Mouse (Mus musculus) thymus, postnatal 4 days (tissue): ENCODE data around the gene Cdc37l1.

Experiments
- DNase-seq: peaks from one replicate; pipeline ENCODE4 v3.0.0; 2021

Gene Cdc37l1

GRCm38 (mm10) chr19:29047334-29048170 is 57.4 kb downstream of the Cdc37l1 start, which contains the start of gene Ak3:
Gene Ak3 (minus strand): TSS chr19:29047961.
- DNase-seq: peak; percentile 86

DNA sequence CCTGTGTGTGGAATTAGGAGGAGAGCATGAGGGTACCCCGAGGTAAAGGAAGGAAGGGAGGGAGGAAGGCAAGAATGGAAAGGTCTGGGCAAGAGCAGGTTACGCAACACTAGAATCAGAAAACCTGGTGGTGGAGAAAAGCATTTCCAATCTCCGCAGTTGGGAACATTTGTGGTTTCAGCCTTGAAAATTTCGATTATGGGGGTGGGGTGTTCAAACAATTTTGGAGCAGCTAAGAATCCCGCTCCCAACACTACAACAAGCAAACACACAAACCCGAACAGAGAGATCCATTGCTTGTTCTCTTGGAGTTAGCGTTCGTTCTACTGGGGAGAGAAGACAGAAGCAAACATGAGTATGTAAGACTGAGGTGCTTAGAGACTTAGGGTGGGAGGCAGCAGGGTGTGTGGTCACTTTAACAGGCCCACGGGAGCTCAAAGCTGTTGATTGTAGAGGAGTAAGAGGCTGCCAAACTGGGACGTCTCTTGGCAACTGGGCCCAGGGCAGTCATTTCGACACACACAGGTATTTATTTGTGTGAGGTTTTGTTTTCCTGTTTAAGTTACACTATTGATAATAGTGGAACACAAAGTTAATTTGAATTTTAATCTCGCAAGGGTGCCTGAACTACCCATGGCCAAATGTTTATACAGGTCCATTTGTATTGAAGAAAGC is 59.4 kb downstream of the Cdc37l1 start:
- DNase-seq: no peak

- no peak for DNase-seq
These were observed 60.2 kb downstream of the Cdc37l1 start for GRCm38 (mm10) chr19:29050186-29050980.

GRCm38 (mm10) chr19:29052786-29053185 is 62.6 kb downstream of the Cdc37l1 start:
- no peak for DNase-seq

DNA sequence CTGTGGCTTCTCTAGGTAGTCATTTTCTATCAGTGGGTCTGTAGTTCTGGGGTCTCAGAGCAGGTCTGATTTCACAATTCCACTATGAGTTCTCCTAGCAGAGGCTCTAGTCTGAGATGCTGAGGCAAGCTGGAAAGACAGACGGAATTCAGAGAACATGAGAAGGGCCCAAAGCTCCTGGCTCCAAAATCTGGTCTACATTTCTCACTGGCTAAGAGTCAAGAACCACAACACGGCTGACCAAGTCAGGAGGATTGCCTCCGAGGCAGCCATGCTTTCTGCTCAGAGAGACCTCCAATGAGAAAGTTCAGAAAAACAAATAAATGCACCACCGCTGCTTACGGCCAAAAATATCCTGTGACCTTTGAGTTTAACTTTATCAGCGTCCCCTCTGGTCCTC is 64.4 kb downstream of the Cdc37l1 start:
- DNase-seq: no peak

- DNase-seq: no peak
These were observed 65.3 kb downstream of the Cdc37l1 start for GRCm38 (mm10) chr19:29055469-29055868.

DNA sequence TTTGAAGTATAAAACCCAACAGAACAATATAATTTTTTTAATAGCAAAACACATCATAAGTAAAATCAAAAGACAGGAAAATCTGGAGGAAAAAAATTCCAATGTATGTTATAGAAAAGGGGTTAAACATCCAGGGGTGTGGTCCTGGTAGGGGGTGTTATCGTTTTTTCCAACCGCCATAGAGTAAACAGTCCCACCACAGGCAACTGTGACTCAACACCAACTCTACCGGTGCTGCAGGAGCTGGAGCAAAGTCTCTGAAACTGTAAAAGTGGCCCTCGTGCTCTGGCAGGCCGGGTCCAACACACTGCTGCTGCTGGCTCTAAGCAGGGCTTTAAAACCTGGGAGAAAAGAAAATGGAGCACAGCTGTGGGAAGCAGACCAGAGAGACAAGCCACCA is 68.6 kb downstream of the Cdc37l1 start:
- no peak for DNase-seq

GRCm38 (mm10) chr19:29059688-29060087 is 69.5 kb downstream of the Cdc37l1 start:
- no peak for DNase-seq

GRCm38 (mm10) chr19:29060299-29060698 is 70.1 kb downstream of the Cdc37l1 start:
- DNase-seq: no peak

GRCm38 (mm10) chr19:29063009-29063408 is 72.9 kb downstream of the Cdc37l1 start:
- DNase-seq: no peak

DNA sequence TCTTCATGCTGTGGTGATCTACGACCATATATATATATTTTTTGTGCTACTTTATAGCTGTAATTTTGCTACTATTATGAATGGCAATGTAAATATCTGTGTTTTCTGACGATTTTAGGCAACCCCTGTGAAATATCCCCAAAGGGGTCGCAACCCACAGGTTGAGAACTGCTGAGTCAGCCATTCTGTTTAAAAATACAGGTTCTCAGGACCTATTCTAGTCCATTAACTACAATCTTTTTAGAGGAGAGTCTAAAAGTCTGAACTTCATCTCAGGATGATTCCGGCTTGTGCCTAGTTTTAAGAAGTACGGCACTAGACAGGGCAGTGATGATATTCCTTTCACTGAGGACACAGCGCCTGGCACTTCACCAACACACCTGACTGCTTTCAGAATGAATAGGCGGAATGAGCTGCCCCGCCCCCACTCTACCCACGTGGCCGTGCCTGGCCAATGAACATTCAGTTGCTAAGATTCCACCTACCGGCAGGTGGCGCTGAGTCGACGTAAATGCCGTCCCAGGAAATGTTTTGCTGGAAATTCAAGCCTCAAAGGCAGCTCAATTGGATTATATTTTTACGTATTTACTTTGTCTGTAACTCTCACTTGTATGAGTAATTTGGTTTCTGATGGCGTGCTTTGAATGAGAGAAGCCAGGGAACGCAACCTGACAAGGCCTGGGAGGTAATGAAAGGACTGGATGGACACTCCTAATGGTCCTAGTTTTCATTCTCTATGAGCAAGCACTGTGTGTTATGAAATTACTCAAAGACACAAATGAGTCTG is 73.6 kb downstream of the Cdc37l1 start:
- peak; percentile 98 for DNase-seq

- DNase-seq: peak; percentile 47
These were observed 74.4 kb downstream of the Cdc37l1 start for GRCm38 (mm10) chr19:29064451-29065102.

- peak; percentile 72 for DNase-seq
These were observed 76.9 kb downstream of the Cdc37l1 start for GRCm38 (mm10) chr19:29066981-29067471.

DNA sequence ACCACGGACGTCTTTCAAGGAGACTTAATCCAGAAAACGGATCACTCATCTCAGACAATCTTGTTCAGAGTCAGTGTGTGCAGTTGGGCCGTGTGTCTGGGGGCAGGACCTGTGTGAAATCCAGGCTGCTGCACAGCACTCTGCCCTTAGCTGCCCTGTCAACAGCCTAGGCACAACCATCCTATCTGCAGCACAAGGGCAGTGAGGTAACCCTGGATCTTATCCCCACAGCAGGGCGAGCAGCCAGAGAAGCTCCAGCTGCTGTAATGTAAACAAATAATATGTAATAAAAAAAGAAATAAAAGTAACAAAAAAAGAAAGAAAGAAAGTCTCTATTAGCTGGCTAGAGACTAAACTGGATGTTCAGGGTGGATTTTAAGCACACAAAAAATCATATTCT is 79.0 kb downstream of the Cdc37l1 start:
- DNase-seq: no peak

- no peak for DNase-seq
These were observed 84.7 kb downstream of the Cdc37l1 start for GRCm38 (mm10) chr19:29074802-29075201.
